Mouse (Mus musculus) retina, postnatal 1 day (tissue): ENCODE results near the gene Rpl23a.

Experiments used
- DNase-seq: peaks from one replicate; pipeline ENCODE4 v3.0.0-alpha.2; 2012

The Rpl23a gene

GRCm38 (mm10) chr11:78183884-78184514 is 615 bp upstream of the Rpl23a start:
- DNase-seq = no peak

- no peak for DNase-seq
Measured at GRCm38 (mm10) chr11:78182450-78182849, 934 bp downstream of the Rpl23a start.

GRCm38 (mm10) chr11:78181830-78182357 is 1.5 kb downstream of the Rpl23a start:
- DNase-seq = no peak

GRCm38 (mm10) chr11:78180081-78180761 is 3.2 kb downstream of the Rpl23a start:
- DNase-seq = no peak

- DNase-seq = no peak
Measured at GRCm38 (mm10) chr11:78179438-78179999, 3.9 kb downstream of the Rpl23a start.

GRCm38 (mm10) chr11:78178859-78179437 is 4.4 kb downstream of the Rpl23a start:
- peak; percentile 69 for DNase-seq

- DNase-seq = peak; percentile 96
Measured at GRCm38 (mm10) chr11:78177903-78178858, 5.2 kb downstream of the Rpl23a start.

- DNase-seq = no peak
Measured at GRCm38 (mm10) chr11:78177437-78177836, 5.9 kb downstream of the Rpl23a start.

GRCm38 (mm10) chr11:78176905-78177331 is 6.5 kb downstream of the Rpl23a start:
- no peak for DNase-seq

GRCm38 (mm10) chr11:78176402-78176862 is 7.0 kb downstream of the Rpl23a start, which contains the start of the genes Nek8 and Tlcd1:
Gene Nek8, minus strand, starts transcription at chr11:78176675.
Gene Tlcd1, plus strand, starts transcription at chr11:78176711.
- DNase-seq = peak; percentile 92

GRCm38 (mm10) chr11:78175771-78176401 is 7.5 kb downstream of the Rpl23a start:
- no peak for DNase-seq

GRCm38 (mm10) chr11:78174506-78174905 is 8.9 kb downstream of the Rpl23a start:
- no peak for DNase-seq

GRCm38 (mm10) chr11:78172748-78173383 is 10.5 kb downstream of the Rpl23a start:
- no peak for DNase-seq

- no peak for DNase-seq
Measured at GRCm38 (mm10) chr11:78172034-78172747, 11.2 kb downstream of the Rpl23a start.

GRCm38 (mm10) chr11:78171328-78171727 is 12.1 kb downstream of the Rpl23a start:
- no peak for DNase-seq

GRCm38 (mm10) chr11:78170306-78170705 is 13.1 kb downstream of the Rpl23a start:
- no peak for DNase-seq

- no peak for DNase-seq
Measured at GRCm38 (mm10) chr11:78168541-78169468, 14.6 kb downstream of the Rpl23a start.

- DNase-seq = no peak
Measured at GRCm38 (mm10) chr11:78167257-78167959, 16.0 kb downstream of the Rpl23a start.

- DNase-seq = no peak
Measured at GRCm38 (mm10) chr11:78166640-78167039, 16.7 kb downstream of the Rpl23a start.
